Mouse (Mus musculus) ZHBTc4 (cell line): ENCODE data around the gene 7530416G11Rik.

Experiments used
- DNase-seq: peaks from one replicate; pipeline ENCODE4 v3.0.0-alpha.2; 2011; ENCODE audit warnings: low read depth, low spot score

Gene 7530416G11Rik

DNA sequence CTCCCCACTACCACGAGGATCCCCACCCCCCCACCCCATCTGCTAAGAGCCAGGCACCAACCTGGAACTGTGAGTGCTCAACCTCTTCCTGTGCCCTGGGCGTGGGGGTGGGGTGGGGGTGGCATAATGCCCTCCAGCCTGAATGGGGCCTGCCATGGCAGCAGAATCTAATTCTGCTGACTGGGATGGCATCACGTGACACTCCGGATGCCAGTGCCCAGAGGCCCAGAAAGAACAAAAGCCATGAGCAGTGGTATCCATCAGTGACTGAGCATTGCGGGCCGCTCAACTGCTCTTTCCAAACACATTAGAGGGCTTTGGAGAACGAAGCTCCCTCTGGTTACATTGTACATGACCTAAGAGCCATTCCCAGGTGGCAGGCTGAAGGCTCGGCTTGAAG lies at the start of gene 7530416G11Rik:
Gene 7530416G11Rik, minus strand, starts transcription at position 101 of the 400 bp plus-strand sequence.
- no peak for DNase-seq

- no peak for DNase-seq
Measured at GRCm38 (mm10) chr15:85546500-85546899, 43.5 kb upstream of the 7530416G11Rik start.

GRCm38 (mm10) chr15:85545369-85545768 lies 42.3 kb upstream of the 7530416G11Rik start:
- DNase-seq: no peak

DNA sequence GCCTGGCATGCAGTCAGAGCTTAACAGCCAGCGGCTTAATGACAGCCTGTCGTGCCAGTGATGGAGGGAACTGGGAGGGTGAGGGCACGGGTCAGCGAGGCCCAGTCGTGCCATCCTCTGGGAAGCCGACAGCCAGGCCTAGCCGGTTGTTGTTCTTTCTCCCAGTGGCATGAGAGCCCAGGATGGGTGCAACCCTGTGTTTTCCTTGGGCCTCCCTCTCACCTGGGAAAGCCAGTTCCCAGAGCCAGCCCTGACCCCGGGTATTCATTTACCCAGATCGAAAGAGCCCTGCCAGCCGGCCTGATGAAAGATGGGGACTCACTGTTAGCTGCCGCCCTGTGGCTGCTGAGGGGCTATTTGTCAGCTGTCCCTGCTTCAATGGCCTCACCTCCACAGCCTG lies 35.1 kb upstream of the 7530416G11Rik start:
- no peak for DNase-seq

GRCm38 (mm10) chr15:85537151-85537550 lies 34.1 kb upstream of the 7530416G11Rik start:
- DNase-seq: peak; percentile 55

DNA sequence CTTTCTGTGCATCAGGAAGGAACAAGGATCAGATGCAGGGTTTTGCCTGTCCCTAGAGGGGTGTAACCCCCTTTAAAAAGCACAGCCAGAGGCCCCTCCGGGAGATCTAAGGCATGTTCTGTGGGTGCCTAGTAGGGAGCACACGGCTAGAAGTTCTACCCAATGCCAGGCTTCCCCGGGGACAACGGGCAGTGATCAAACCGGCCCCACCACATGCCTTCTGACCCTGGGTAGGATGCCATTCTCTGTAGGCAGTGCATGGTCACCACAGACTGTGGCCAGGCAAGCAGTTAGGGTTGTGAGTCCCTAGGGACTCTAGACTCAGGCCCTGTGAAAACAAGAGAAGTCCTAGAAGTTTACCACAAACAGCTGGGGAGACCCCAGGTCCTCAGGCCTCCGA lies 31.6 kb upstream of the 7530416G11Rik start:
- no peak for DNase-seq

GRCm38 (mm10) chr15:85534215-85534614 lies 31.2 kb upstream of the 7530416G11Rik start:
- DNase-seq: no peak

- DNase-seq: no peak
Measured at GRCm38 (mm10) chr15:85532063-85532462, 29.0 kb upstream of the 7530416G11Rik start.

GRCm38 (mm10) chr15:85529911-85530310 lies 26.9 kb upstream of the 7530416G11Rik start:
- DNase-seq: peak; percentile 52

DNA sequence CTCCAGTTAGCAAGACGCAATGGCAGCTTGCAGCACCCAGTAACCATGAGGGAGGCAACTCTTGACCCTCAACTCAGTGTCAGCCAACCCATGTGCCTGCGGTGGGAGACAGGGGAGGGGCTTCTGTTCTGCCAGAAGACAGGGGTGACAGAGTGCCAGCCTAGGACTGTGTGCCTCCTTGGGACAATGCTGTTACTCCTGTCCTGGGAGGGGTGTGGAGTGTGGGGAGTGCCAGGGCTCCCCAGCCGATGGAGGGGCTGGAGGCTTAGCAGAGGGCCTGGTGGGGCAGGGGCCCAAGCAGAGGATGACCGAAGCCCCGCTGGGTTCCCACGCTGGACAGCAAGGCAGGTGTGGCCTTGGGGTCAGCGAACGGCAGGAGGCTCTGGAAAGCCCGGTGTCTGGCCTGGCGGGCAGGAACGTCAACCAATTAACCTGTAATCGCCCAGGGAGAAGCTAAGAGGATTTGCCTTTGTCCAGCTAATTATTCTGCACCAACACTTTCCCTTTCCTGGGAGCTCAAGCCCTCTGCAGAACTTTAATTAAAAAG lies 21.4 kb upstream of the 7530416G11Rik start:
- DNase-seq: no peak

- peak; percentile 66 for DNase-seq
Measured at GRCm38 (mm10) chr15:85523173-85523991, 20.4 kb upstream of the 7530416G11Rik start.

GRCm38 (mm10) chr15:85519438-85519837 lies 16.4 kb upstream of the 7530416G11Rik start:
- DNase-seq: no peak

DNA sequence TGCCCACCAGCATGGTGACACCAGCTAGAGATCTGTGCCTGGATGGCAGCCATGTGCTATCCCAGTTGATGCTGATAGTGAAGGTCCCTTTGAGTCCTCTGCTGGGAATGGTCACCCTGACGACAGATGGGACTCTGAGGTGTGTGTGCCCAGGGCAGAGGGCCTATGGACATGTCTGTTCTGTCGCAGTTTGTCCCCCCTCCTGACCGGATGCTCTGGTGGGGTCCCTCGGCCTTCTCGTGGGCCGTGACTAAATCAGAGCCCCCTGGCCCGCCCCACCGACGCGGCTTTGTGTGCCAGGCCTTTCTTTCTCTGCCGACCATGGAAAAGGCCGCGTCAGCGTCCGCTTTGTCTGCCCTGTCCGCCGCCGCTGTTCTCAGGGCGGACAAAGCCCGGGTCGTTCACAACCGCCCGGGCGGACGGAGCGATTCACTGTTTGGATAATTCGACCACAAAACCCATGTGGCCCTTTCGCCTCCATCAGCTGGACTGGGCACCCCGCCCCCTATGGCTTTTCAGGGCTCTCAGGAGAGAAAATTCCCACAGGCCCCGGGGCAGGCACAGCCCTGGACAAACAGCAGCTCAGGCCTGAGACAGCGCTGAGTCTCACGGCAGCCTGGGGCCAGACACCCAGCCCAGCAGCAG lies 4.5 kb upstream of the 7530416G11Rik start:
- DNase-seq: no peak

DNA sequence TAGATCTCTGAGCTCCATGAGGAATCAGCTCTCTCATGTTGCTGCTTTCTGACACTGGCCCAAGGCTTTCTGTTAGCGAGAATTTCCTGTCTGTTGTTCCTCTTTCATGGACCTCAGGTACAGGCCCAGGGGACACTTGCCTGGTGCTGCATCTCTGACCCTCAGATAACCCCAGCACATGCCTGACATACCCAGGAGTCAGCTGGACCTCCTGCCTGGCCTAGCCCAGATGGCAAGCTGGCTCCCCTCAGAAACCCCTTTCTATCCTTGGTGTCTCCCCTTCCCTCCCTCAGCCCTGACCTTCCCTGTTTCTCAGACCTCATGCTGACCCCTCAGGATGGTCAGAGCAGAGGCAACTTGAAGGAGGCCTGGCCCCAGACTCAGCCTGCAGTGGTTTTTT lies 3.7 kb upstream of the 7530416G11Rik start:
- no peak for DNase-seq

- DNase-seq: no peak
Measured at GRCm38 (mm10) chr15:85505118-85505925, 2.3 kb upstream of the 7530416G11Rik start.

GRCm38 (mm10) chr15:85500267-85500666 lies 2.8 kb downstream of the 7530416G11Rik start:
- DNase-seq: no peak

- no peak for DNase-seq
Measured at GRCm38 (mm10) chr15:85497981-85498475, 5.0 kb downstream of the 7530416G11Rik start.

- DNase-seq: no peak
Measured at GRCm38 (mm10) chr15:85497548-85497947, 5.5 kb downstream of the 7530416G11Rik start.

DNA sequence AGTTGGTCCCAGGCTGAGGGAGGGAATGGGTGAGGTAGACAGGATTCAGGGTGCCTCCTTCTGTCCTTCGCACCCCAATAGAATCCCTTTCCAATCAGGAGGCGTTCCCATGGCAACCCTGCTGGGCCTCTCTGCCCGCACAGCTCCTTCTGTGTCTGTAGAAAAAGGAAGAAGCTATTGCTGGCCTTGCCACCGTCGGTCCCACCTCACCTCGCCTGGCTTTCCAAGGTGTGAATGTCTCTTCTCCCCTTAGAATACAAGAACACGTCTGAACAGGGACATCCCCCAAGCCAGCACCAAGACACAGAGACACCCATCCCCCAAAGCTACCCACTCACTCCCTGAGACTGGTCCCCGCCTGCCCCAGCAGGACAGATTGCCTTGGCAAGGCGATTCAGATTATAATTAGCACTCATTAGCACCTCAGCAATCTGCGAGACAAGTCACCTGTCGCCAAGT lies 8.8 kb downstream of the 7530416G11Rik start:
- no peak for DNase-seq

DNA sequence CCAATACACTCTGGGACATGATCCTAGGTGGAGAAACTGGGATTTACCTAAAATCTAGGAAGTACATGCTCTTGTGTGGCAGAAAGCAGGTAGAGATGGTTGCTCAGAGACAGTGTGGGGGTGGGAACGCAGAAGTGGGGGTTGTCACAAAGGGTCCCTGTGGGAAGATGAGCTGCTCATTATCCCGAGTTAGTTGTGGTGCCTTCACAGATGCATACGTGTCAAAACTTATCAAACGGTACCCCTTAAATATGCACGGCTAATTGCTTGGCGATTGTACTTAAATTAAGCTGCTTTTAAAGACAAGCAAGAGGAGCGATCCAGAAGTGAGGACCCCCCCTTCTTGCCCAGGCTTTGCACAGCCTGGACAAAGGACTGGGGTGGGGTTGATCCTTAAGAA lies 13.3 kb downstream of the 7530416G11Rik start:
- no peak for DNase-seq

GRCm38 (mm10) chr15:85488900-85489299 lies 14.1 kb downstream of the 7530416G11Rik start:
- DNase-seq: no peak

GRCm38 (mm10) chr15:85480630-85481029 lies 22.4 kb downstream of the 7530416G11Rik start:
- peak; percentile 36 for DNase-seq
